18 mouse cellular contexts compared by ENCODE assay signal in genomic region chr17:86327958-86328357, GRCm38 (mm10).
"Had no signal": no experiment of that assay in that cellular context is flagged by ENCODE, and none has a peak within 500 bp of the region (broad histone marks: within the 10 kb centered on the region; RNA-seq: fewer than 3 reads in every experiment).

No protein-coding gene starts in this region.

- H3K4me3 ChIP-seq: lung, embryonic 15.5 days; megakaryocyte, embryonic 14.5 days; midbrain, embryonic 12.5 days; neural tube, embryonic 12.5 days; stomach, embryonic 15.5 days had no signal

- H3K4me2 ChIP-seq: lung, embryonic 15.5 days; midbrain, embryonic 12.5 days; neural tube, embryonic 12.5 days; stomach, embryonic 15.5 days had no signal

- H3K9me3 ChIP-seq: lung, embryonic 15.5 days; megakaryocyte, embryonic 14.5 days; midbrain, embryonic 12.5 days; neural tube, embryonic 12.5 days; stomach, embryonic 15.5 days had no signal

- DNase-seq: liver, postnatal 0 days; lung, adult 2 months; lung, postnatal 14 days; lung, postnatal 36 days; midbrain, embryonic 14.5 days; right cerebral cortex, postnatal 14 days; thymus, adult 2 months; thymus, postnatal 25 days; thymus, postnatal 4 days had no signal

- ATAC-seq: liver, postnatal 0 days; lung, postnatal 0 days; midbrain, embryonic 16.5 days had no signal

- H3K27me3 ChIP-seq: lung, embryonic 15.5 days; megakaryocyte, embryonic 14.5 days; neural tube, embryonic 12.5 days; stomach, embryonic 15.5 days had no signal

- H3K36me3 ChIP-seq: lung, embryonic 15.5 days; midbrain, embryonic 12.5 days; neural tube, embryonic 12.5 days; stomach, embryonic 15.5 days had no signal

- H3K27ac ChIP-seq: macrophage; midbrain, embryonic 12.5 days; neural tube, embryonic 12.5 days; stomach, embryonic 15.5 days; stomach, postnatal 0 days had no signal

- H3K9ac ChIP-seq: liver, postnatal 0 days; lung, embryonic 15.5 days; midbrain, embryonic 12.5 days; neural tube, embryonic 12.5 days; stomach, embryonic 15.5 days had no signal
